Mouse (Mus musculus) limb, embryonic 14.5 days (tissue): ENCODE data around the gene Rars2. TPM values are rescaled to one million over a fixed set of nuclear protein-coding genes. Genes with fewer than 3 reads are reported as not detected.

Source experiments
- ATAC-seq: fragments of 200-750 bp; cut with Nextera tagmentation; 2 replicates; pipeline ENCODE4 v1.8.0; 2017; ENCODE audit warnings: low read depth, moderate number of reproducible peaks, moderate TSS enrichment; ENCODE audit not compliant: low FRiP score
- DNase-seq: peaks from one replicate; pipeline ENCODE4 v3.0.0-alpha.2; 2015; ENCODE audit warnings: low spot score
- H3K27ac ChIP-seq: fragments of 300-500 bp; sonication (generic); replicated peaks from 2 replicates; pipeline ENCODE4 v1.5.1; 2014; ENCODE audit warnings: low read depth, mild to moderate bottlenecking, low read length, moderate library complexity, mixed read lengths
- H3K27me3 ChIP-seq: fragments of 300-500 bp; sonication (generic); 2 replicates; pipeline ENCODE4 v1.6.1; 2014; ENCODE audit warnings: low read length, mixed read lengths; ENCODE audit not compliant: control insufficient read depth, insufficient read depth
- H3K36me3 ChIP-seq: fragments of 300-500 bp; sonication (generic); 2 replicates; pipeline ENCODE4 v1.6.1; 2014; ENCODE audit warnings: mild to moderate bottlenecking, low read length, moderate library complexity, mixed read lengths; ENCODE audit not compliant: control insufficient read depth, insufficient read depth
- H3K4me1 ChIP-seq: fragments of 300-500 bp; sonication (generic); 2 replicates; pipeline ENCODE4 v1.6.1; 2014; ENCODE audit warnings: antibody characterized with exemption, low read length, mixed read lengths; ENCODE audit not compliant: control insufficient read depth, insufficient read depth
- H3K4me2 ChIP-seq: fragments of 300-500 bp; sonication (generic); replicated peaks from 2 replicates; pipeline ENCODE4 v1.6.1; 2014; ENCODE audit warnings: low read depth, mild to moderate bottlenecking, low read length, moderate library complexity; ENCODE audit not compliant: severe bottlenecking
- H3K4me3 ChIP-seq: fragments of 300-500 bp; sonication (generic); replicated peaks from 2 replicates; pipeline ENCODE4 v1.5.1; 2014; ENCODE audit warnings: low read length
- H3K9ac ChIP-seq: fragments of 300-500 bp; sonication (generic); 2 replicates; pipeline ENCODE4 v1.6.1; 2014; ENCODE audit warnings: mild to moderate bottlenecking, low read depth, low read length, moderate library complexity; ENCODE audit not compliant: severe bottlenecking
- H3K9me3 ChIP-seq: fragments of 300-500 bp; sonication (generic); 2 replicates; pipeline ENCODE4 v1.6.1; 2016; ENCODE audit warnings: low read length; ENCODE audit not compliant: control insufficient read depth
- POLR2A ChIP-seq: fragments of 200-500 bp; IDR thresholded peaks from 2 replicates; pipeline ENCODE4 v1.8.0; 2012; ENCODE audit warnings: inconsistent platforms, mild to moderate bottlenecking, moderate library complexity, borderline replicate concordance; ENCODE audit not compliant: insufficient read depth, insufficient read length; ENCODE audit errors: extremely low read depth
- WGBS: fragments of 180-500 bp; shearing (Covaris S2); extraction: QIAGEN DNeasy Blood & Tissue Kit; methylation state at CpG from one replicate; pipeline ENCODE4 v1.1.7; 2014; 5-methylcytosine and 5-hydroxymethylcytosine counted together
- polyA plus RNA-seq, 2 experiments: library from polyadenylated mRNA; depleted of rRNA in 1 of 2; stranded (reverse) in 1 of 2; unstranded in 1 of 2; fragments of >200 nt; fragmentation: Nextera tagmentation in 1 of 2; extraction: Ambion mirVana in 1 of 2; gene quantifications; 2 replicates each; pipeline versions ENCODE4 v1.2.1 to v1.2.3; 2012 to 2014

The Rars2 gene
- polyA plus RNA-seq, 2 experiments, result 42.3 to 54.0 TPM

DNA sequence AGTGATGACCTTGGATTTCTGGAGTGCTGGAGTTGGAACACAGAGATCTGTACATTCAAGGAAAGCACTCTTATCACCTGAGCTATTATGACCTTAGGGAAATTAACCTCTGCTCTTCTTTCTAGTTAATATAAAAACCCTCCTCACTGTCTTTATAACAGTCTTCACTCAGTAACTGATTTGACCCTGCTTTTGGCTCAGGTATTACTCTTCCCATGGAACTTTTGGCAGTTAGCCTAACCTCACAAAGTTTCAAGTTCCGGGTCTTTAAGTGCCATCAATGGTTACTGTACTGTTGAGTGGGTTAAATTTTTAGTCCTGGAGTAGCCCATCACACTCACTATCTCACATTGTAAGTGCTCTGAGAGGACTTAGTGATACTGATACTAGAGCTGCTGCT is 15.2 kb downstream of the Rars2 start:
- Histone ChIP-seq H3K27me3 (no peaks in the 10 kb centered on the region), H3K36me3 (peaks cover 70% of the 10 kb centered on the region), H3K27ac (no peak overlapping the region), H3K4me2 (no peak overlapping the region), H3K9me3 (no peaks in the 10 kb centered on the region), H3K9ac (no peak overlapping the region), H3K4me3 (no peak overlapping the region), H3K4me1 (no peaks in the 10 kb centered on the region)
- 87% methylated on average over 1 of the region's 1 CpGs for WGBS
- no peak for TF ChIP-seq POLR2A
- no peak for DNase-seq
- ATAC-seq, result no peak

- no peak for ATAC-seq
- Histone ChIP-seq H3K4me1 (no peaks in the 10 kb centered on the region), H3K27ac (no peak overlapping the region), H3K9me3 (no peaks in the 10 kb centered on the region), H3K36me3 (peaks cover 46% of the 10 kb centered on the region), H3K4me2 (no peak overlapping the region), H3K4me3 (no peak overlapping the region), H3K27me3 (no peaks in the 10 kb centered on the region), H3K9ac (no peak overlapping the region)
- no peak for TF ChIP-seq POLR2A
- 97% methylated on average over 7 of the region's 7 CpGs for WGBS
- no peak for DNase-seq
These were observed 19.4 kb downstream of the Rars2 start for GRCm38 (mm10) chr4:34634129-34634528.

DNA sequence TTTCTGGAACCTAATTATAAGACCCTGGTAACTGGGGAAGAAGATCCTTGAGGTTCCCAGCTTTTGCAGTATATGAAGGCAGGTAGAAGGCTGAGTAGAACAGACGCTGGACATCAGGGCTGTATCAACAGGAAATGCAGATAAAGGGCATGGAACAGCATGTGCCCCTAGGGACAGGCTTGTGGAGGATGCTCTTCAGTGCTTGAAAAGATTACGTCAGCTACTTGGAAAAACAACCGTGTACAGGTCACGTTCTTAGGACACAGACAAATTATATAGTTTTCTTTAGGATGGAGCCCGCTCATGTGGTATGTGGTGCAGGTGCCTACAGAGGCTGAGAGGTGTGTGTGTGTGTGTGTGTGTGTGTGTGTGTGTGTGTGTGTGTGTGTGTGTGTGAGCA is 21.3 kb downstream of the Rars2 start:
- Histone ChIP-seq H3K27ac (no peak overlapping the region), H3K9me3 (no peaks in the 10 kb centered on the region), H3K4me3 (no peak overlapping the region), H3K4me1 (no peaks in the 10 kb centered on the region), H3K27me3 (no peaks in the 10 kb centered on the region), H3K9ac (no peak overlapping the region), H3K36me3 (peaks cover 37% of the 10 kb centered on the region), H3K4me2 (no peak overlapping the region)
- WGBS, result 91% methylated on average over 5 of the region's 5 CpGs
- TF ChIP-seq POLR2A, result no peak
- no peak for ATAC-seq
- no peak for DNase-seq

DNA sequence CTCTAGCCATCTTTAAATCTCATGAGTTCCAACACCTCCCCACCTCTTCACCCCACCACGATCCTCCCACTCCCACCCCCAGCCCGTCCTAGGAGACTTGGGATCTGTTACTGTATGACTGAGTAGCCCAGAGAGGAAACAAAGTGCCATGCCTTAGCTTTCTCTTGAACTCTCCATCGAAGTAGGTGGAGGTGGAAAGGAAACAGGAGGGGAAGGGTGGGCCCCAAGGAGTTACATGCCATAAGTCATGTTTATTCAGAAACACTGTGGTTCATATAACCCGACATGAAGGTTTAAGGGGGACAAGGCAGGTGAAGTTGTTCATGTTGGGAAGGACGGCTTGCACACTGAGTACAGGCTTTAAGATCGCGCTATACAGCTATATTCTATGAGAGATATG is 22.6 kb downstream of the Rars2 start:
- no peak overlapping the region for H3K4me2 ChIP-seq
- peaks cover 40% of the 10 kb centered on the region for H3K36me3 ChIP-seq
- ATAC-seq (no peak), DNase-seq (no peak)
- WGBS, result 88% methylated on average over 7 of the region's 7 CpGs
- TF ChIP-seq POLR2A, result no peak
- H3K9me3 ChIP-seq, result no peaks in the 10 kb centered on the region
- no peak overlapping the region for H3K27ac ChIP-seq
- H3K4me3 ChIP-seq, result no peak overlapping the region
- H3K4me1 ChIP-seq, result no peaks in the 10 kb centered on the region
- no peaks in the 10 kb centered on the region for H3K27me3 ChIP-seq
- no peak overlapping the region for H3K9ac ChIP-seq

DNA sequence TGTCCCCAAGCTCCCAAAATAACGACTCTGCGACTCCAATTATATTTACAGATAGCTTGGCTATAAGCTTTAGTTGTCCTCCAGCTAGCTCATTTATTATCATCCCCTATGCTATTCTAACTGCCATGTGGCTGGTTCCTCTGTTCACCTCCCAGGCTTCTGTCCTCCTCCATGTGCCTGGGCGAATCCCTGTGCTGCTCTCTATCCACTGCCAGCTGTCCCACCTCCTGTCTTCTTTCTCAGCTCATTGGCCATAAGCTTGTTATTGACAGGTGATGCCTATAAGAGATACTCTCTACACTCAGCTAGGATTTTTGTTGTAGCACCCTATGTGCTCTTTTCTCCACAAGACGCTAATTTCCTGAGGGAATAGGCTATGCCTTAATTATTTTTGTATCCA is 23.1 kb downstream of the Rars2 start:
- no peak for TF ChIP-seq POLR2A
- no peak for ATAC-seq

More for the DNA sequence above, 23.1 kb downstream of the Rars2 start:
- Histone ChIP-seq H3K27me3 (no peaks in the 10 kb centered on the region), H3K4me1 (no peaks in the 10 kb centered on the region), H3K36me3 (peaks cover 40% of the 10 kb centered on the region), H3K4me3 (no peak overlapping the region), H3K9ac (no peak overlapping the region), H3K9me3 (no peaks in the 10 kb centered on the region), H3K4me2 (no peak overlapping the region), H3K27ac (no peak overlapping the region)
- 83% methylated on average over 4 of the region's 4 CpGs for WGBS
- no peak for DNase-seq
